Mouse (Mus musculus): ENCODE data around the gene Gpr156.

DNA sequence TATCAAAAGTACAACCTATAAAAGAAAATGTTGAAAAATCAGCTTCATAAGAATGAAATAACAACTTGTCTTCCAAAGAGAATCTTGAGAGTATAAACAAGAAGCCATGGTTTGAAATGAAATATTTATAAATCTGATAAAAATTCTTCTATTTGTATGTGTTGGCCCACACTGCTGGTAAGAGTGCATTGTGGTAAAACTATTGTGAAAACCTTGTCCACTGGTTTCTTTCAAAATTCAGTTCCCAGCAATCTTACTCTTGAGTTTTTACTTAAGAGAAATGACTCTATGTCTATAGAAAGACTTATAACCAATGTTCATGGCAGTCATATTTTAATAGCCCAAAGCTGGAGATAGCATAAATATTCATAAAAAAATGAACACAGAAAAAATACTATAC, 34.9 kb downstream of the Gpr156 start:
- TF ChIP-seq CTCF (IDR thresholded peaks at IDR 0.05; ENCODE audit: extremely low read depth, insufficient read length, insufficient replicate concordance, low read depth, low read length) (no peak), POLR2A (IDR thresholded peaks at IDR 0.05; ENCODE audit: low read depth, low read length) (no peak)

All from small intestine, adult 2 months (tissue).